Mouse (Mus musculus) kidney, postnatal 10 days (tissue): Measurements from ENCODE around the gene Mrpl23.

Experiments used
- DNase-seq: peaks from one replicate; pipeline ENCODE4 v3.0.0; 2021; ENCODE audit warnings: mixed read lengths

Mrpl23 gene

DNA sequence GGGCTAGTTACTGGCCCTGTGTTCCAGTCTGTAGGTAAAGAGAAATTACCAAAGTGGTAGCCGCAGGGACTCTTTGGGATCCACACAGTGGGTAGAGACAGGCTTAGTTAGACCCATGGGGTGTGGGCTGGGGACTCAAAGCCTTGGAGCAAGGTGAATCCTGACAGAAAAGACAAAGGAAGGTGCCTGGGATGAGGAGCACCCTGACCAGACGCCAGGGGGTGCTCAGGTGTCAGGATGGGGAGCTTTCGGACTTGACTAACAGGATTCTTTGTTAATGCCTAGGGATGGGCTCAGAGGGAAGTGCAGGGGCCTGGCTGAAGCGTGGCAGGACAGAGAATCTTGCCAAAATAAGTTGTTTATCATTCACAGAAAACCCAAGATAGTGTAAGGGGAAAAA, 10.1 kb upstream of the Mrpl23 start:
- peak; percentile 69 for DNase-seq

DNA sequence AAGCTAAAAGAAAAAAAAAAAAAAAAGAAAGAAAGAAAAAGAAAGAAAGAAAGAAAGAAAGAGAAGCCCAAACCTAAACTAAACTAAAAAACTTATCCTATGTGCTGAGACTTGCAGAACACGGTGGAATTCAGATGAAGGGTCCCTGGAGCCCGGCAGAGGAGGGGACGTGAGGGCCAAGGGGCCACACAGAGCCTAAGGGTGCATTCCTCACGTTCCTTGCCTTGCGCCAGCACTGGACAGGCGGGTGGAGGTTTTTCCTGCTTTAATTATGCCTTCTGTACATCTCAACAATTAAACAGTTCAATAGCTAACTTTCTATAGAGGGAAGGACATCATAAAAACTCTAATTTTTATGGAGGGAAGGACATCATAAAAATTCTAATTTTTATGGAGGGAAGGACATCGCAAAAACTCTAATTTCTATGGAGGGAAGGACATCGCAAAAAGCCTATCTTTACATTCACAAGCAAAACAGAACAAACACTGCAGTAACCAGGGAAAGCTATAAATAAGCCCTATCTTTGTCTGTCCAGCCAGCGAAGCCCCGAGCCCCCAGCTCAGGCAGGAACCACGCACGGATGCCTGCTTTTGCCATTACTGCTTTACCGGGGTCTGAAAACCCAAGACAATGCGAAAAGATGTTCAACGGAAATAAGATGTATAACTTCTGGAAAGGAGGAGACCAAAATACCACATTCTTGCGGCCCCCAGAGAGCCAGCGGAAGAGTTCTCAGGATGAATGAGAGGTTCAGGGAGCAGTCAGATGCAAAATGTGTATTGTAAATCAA, 9.1 kb upstream of the Mrpl23 start:
- no peak for DNase-seq

DNA sequence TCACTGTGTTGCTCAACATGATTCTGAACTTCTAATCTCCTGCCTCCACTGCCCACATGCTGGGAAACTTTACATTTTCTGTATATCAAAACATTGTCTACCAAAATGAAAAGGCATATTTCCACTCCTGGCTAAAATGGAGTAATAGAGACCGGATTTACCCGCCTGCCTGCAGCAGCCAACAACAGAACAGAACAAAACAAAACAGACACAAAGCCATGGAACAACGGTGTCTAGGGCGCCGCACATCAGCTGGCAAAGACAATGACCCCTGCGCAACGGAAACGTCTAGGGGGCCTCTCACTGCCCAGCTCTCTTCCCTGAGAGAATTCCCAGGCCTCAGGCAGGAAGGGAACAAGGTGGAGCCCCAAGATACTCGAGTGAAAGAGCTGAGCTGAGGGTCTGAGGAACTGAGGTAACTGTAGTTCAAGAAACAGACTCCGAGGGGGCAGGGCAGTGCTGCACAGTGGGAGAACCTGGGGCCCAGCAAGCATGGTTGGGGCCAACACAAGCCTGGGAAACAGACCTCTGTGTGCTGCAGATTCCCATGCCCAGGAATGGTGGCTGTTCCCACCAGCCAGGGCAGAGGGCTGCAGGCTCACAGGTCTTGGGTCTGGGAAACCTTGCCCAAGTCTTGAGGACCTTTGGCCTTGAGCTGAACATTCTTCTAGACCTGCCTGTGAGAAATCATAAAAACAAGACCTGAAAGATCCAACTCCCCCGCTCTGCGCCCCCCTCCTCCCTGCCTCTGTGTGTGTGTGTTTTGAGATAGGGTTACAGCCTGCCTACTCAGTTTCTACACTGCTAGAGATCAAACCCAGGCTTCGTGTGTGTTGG, 6.9 kb upstream of the Mrpl23 start:
- no peak for DNase-seq

DNA sequence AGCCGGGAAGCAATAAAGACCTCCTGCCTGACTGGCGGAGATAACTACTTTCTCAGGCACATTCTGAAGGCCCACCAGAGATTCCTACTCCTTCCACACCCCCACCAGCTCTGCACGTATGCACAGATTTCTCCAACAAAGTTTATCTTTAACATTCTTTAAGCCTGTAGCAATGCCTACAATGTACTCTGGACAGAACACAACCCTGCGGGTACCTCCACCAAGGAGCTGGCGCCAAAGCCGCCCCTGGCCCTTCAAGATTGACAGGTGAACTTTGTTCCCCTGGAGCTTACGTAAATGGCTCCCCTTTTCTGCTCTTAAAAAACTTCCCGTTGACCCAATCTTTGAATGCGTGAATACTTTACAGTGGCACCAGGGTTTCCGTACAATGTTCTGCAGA, 3.1 kb upstream of the Mrpl23 start:
- no peak for DNase-seq

DNA sequence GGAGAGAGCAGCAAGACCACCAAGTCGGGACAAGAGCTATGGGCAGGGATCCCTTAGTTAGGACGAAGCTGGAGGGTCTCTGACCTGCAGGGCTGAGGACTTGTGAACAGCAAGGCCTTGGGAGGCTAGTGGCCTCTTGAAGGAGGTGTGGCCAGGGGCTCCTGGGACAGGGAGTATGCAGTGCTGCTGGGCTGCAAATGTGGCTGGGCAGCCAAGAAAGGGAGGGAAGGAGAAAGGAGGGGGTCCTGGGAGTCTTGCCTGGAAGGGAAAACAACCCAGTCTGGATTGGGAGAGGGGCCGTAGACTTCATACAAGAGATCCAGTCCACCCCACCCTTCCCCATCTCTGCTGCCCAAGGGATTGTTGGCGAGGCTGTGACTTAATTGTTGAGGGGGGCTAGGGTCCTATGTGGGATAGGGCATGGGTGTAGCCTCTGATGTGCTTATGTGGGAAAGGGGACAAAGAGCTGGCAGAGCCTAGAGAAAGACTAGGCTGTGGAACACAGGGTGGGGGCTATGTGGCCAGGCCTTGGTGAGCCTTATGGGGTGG, 439 bp upstream of the Mrpl23 start:
- DNase-seq, result no peak

DNA sequence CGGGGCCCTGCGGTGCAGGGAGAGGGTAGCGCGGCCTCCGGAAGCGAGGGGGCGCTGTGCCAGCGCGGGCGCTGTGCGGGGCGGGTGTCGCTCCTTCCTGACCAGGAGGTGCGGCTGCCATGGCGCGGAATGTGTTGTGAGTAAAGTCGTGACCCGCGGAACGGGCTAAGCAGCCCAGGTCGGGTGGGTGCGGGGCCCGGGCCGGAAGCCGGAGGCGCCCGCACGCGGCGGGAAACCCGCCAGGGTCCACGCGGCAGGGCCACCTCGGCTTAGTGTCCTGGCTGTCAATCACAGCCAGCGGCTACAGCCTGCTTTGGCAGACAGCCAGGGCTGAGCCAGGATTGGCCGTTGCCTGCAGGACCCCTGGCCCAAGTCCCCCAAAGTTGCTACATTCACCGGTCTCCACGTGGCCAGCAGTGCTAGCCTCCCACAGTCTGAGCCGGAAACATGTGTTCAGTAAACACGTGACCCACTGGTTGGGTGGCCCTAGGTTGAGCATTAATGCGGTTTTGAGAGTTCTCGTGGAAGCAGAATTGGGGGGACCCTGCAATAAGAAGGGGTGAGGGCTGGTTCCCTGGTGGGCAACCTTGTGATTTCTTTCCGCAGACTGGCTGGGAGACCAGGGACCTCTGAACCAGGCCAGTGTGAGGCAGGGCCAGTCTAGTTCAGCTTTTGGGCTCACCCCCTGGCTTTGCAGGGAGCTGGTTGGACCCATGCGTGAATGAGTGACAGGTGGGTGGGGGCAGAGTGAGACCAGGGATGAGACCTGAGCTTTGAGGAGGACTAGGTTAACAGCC, 771 bp downstream of the Mrpl23 start:
- peak; percentile 92 for DNase-seq

DNA sequence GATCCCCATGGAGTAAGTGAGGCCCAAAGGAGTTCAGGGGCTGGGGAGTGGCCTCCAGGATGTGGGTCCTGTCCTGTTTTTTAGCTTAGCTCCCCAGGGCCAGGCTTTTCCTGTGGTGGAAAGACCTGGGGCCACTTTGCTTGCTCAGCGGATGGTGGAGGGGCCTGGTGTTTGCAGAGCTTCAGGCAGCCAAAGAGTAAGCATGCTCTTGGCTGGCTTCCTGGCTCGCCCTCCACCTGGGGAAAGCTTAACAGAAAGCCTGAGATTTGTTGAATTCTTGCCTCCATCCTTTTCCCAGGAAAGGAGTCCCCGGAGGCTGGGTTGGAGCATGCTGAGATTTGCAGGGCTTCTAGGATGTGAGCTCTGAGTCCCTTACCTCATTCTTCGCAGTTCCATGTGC, 2.6 kb downstream of the Mrpl23 start:
- DNase-seq, result no peak

DNA sequence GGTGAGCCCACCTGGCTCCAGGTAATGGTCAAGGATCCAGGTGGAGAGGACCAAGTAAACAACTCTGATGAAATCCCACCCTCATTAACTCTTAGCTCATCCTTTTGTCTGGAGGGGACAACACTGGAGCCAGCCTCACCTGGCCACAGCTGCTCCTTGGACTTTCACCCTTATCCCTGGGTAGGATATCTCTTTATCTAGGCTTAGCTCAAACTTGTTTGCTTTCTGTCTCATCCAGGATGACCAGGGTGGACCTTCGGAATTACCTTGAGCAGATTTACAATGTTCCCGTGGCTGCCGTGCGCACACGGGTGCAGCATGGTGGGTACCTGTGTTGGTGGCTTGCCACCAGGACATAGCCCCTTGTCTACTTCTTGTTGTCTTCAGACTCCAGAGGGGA, 3.3 kb downstream of the Mrpl23 start:
- no peak for DNase-seq

DNA sequence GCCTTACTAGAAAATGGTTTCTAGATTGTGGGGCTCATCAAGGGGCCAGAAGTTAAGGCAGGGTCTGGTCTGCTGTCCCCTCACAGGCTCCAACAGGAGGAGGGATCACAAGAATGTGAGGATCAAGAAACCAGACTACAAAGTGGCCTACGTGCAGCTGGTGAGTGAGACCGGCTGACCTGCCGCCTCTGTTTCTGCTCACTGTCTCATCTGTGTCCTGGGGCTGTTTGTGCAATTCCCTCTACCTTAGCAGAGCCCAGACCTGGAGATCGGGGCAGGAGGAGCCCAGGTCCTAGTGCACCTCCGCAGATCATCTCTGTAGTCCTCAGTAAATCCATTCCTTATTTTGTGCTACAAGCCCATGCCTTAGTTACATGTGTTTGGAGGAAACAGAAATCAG, 4.7 kb downstream of the Mrpl23 start:
- no peak for DNase-seq

DNA sequence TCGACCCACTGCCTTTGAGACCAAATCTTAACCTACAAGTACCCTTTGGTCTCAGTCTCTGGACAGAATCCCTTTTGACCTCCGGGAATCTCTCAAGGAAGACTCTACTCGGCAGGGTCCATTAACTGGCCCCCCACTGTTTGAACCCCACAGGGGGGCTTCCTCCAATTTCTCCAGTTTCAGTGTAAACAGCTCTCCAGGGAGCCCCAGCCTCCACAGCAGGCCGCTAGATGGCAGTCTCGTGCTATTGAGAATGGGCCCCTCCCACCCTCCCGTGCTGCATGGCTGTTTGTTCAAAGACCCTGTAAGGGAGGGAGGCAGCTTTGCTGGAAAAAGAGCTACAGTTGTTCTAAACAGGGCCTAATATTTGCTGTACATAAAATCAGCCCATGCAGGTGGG, 5.4 kb downstream of the Mrpl23 start:
- DNase-seq, result peak; percentile 86

DNA sequence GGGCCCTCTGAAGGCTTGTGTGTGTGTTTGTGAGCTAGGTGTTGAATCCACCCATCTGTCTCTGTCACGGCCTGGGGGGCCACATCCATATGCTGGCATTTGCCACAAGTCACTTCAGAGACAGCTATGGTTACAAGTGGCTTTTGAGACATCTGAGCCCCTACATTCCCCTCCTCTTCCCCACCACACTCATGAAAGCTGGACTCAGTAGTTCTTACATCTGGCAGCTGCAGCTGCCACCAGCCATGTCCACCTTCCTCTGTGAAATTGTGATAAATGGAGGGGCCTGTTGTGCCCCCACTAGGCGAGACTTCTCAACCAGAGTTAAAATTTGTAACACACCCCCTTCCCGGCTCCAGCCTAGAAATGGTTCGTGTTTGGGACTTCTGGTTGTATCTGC, 5.8 kb downstream of the Mrpl23 start:
- no peak for DNase-seq

DNA sequence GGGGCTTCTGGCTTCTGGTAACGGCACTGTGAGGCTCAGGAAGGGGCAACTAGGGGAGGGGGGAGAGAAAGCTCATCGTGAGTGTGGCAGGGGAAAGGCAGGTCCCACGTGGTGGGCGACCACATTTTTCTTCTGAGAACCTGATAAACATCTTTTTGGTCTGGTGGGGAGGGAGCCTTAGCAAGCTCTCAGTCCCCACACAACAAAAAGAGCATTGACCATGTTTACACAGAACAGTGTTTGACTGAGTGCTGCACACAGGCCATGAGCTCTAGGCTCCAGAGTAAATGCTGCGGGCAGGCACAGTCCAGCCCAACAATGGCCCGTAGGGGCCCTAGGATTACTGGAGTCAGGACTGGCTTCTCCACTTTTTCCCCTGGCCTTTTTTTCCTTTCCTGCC, 6.3 kb downstream of the Mrpl23 start:
- no peak for DNase-seq

DNA sequence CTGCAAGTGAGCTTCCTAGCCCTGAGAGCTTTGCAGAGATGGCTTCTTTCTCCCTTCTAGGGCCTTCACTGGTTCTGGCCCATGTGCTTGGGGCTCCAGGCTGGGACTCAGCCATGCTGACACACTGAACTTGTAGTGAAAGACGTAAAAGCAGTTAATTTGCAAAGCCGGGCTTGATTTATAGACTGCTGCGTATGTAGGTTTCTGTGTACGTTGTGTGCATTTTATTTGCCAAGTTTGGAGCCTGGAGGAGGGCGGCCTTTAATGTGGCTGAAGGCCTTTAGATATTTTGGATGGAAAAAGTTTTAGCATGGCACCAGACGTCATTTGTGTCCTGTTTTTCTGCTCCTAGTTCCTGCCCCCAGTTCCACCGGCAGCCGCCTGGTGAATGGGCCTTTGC, 7.3 kb downstream of the Mrpl23 start:
- no peak for DNase-seq

DNA sequence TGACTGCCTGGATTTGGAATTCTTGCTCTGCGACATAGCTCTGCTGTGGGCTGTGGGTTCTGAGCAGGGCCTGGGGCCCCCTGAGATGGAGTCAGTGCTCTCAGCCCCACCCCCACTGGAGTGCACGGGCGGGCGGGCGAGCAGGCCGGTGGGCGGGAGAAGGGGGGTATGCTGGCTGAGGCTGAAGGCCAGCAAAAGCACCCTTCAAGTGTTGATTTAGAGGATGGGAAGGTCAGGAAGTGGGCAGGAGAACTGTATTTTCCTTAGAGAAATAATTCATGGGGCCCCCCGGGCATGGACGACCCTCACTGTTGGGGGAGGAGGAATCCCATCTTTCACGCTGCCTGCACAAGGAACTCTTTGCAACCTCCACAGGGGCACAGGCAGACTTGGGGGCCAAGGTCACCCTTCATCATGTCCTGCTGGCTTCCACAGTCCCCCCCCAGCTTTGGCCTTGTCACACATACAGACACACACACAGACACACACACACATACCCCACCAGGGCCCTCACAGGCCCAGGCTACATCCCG, 10.4 kb downstream of the Mrpl23 start:
- DNase-seq, result peak; percentile 41

DNA sequence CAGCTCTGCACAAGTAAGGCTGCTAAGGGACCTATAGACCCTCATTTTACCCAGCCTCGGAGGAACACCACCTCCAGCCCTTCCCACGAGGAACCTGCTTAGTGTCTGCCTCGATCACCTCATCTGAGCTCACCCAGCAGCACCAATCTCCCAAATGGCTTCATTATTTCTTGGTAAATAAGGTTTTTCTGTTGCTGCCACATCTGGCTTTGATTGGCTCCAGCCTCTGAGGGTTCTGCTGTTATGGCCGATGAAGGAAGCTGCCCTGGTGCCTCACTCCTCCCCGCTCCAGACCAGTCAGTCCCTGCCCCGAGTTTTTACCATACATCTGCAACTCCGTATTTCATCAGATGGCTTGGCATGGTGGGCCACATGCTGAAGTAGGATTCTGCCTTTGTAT, 13.5 kb downstream of the Mrpl23 start:
- DNase-seq, result no peak

DNA sequence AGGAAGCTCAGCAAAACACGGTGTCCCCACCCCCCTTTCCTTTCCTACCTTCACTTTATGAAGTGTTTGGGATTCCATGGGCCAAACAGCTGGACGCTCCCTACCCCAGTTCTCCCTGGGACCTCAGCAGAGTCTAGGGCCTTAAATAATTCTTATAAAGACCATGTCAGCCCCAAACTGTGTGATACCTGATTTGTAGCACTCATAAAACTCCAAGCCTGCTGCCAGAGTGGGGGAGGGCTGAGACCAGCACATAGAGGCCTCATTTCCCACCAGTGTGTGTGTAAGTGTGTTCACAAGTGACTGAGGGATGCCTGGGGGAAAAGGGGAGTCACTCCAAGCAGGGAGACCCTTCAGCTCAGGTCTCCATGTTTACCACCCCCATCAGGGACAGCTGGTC, 15.4 kb downstream of the Mrpl23 start:
- DNase-seq, result no peak

DNA sequence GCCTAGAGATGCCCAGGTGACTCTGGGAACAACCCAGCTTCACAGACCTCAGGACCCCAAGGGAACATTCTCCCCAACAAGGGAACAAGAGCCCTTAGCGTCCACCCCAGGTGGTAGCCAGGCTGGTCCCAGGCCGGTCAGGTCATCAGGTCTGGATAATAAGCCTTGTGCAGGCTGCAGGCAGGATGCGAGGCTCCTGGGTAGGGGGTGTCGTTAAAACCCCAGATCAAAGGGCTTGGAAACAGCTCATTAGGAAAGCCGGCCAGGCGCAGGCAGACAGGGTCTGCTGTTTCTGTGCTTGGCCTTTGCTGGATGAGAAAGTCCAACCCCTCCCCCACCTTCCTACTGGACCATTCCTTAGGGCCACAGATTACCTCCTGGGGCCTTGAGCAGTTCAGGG, 16.2 kb downstream of the Mrpl23 start:
- DNase-seq, result no peak

DNA sequence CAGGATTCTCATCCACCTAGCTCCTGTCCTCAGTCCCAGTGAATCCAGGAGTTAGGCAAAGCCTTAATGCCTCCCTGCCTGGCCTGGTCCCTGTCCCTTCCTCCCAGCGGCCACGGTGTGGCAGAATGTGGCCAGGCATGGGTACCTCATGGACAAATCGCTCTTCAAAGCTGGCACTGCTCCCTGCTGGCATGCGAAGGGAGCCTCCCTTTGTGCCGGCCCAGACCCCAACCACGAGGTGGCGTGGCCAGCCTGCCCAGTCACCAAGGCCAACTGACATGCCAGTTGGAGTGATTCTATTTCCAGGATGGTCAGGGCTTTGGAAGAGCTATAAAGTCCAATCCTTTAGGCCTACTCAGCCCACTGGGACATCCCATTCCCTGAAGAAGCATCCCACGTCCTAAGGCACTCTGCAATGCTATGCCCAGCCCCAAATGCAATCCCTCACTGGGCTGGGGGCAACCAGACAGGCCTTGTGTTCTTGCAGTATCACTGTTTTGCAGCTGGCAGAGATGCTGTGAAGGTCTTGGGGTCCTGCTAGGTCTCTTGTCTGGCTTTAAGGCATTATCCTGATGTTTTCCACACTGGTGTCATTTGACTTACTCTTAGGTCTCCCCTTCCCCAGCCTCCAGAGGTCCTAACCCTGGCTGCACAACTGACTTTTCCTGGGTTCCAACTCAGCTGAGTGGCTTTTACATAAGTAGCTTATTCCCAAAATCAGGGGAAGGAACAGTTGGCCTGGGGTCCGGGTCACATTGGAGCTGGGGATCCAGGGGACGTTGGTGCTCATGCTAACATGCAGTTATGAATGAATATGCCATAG, 17.7 kb downstream of the Mrpl23 start:
- peak; percentile 47 for DNase-seq

DNA sequence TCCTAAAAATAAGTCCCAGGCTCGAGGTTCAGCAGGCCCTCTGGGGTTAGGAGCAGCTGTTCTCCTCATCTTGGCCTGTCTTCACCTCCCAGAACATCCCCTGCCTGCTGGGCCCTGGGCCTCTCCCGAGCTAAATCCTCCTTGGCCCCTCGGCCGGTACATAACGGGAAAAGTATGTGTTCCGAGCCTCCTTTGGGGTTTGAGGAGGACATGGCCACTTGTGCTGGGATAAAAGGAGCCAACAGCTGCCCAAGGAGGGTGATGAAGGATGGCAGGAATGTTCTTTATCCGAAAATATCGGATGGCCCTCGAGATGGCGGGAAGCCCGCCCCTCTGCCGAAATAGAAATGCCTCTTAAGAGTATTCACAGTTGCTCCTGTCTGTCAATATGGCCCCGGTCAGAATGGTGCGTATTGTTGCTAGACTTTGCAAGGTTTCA, 18.5 kb downstream of the Mrpl23 start:
- DNase-seq, result no peak

DNA sequence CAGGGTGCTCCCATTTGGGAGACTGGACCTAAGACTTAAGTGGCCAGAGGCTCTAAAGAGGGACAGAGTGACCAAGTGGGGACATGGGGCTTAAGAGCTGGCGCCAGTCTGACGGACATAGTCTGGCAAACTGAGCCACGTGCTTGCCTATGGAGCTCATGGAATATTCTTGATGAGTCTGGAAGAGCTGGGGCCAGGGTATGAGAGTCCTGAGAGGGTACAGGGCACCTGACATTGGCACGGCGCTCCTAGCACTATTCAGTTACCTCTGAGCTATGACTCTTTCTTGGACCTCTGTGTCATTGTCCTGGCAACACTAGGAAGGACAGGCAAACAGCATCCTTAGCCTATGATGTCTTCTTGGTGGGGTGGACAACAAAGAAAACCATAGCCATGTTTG, 19.2 kb downstream of the Mrpl23 start:
- DNase-seq, result no peak

DNA sequence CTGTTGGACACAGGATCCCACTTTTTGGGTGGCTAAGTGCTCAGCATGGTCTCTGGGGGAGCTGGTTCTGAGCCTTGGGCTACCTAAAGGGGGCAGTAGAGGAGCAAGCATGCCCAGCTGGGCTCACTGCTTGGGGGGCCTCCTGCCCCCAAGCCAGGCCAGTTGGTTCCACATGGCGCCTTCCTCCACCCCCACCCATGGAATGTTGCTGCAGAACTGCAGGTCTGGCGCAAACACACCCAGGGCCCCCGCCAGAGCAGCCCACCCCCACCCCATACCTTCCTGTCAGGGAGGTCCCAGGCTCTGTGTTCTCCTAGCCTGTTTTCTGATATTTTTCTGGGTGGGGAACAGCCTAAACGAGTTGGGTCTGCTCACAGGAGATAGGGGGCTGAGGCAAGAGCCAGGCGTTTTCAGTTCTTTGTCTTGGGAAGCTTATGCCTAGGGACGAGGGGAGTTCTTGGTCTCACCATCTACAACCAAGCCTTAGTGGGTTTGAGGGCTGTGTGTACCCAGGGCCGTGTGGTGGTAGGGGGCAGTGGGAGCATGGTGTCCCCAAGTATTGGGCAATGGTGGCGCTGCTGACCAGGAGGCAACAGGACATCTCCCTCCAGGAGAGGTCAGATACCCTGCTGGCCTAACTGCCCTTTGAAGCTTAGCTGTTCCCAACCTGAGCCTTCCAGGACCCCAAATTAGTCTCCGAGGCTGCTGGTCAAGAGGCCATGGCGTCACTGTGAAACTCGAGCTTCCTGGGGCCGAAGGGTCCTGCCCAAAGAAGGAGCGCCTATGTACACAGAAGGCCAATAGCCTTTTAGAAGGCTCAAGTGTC, 20.3 kb downstream of the Mrpl23 start:
- no peak for DNase-seq
